Mouse (Mus musculus): ENCODE measurements at regions not wholly inside any gene's neighbourhood (a gene's known extent, or its start where the extent isn't known, plus 50 kb on each side); places are given as distances from the start of the nearest gene placed in this dataset.
A peak's percentile ranks its signal among the peaks of the same experiment; 100 is the strongest.

DNA sequence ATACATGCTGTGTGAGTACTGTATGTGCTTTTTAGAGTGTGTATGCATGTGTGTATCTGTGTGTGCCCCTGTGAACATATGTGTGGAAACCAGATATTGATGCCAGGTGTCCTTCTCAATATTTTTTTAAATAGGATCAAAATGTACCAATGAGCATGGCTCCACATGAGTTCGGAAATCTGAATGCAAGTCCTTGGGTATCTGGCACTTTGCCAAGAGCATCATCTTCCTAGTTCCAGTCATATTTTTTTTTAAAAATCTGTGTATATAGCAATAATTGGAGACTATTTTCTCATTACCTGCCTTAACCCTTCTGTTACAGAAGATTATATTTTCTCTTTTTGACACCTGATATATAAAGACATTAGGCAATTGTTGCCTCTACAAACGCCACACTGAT, 255.0 kb upstream of the BC052040 start:
- H3K4me2 ChIP-seq = no peak overlapping the region
- no peak overlapping the region for H3K27ac ChIP-seq
- ATAC-seq (ENCODE audit: insufficient number of reproducible peaks, insufficient read depth, low FRiP score, low TSS enrichment, low read depth) = no peak
- H3K9me3 ChIP-seq = no peaks in the 10 kb centered on the region
- no peak overlapping the region for H3K9ac ChIP-seq (replicated peaks)
- H3K36me3 ChIP-seq = no peaks in the 10 kb centered on the region
- H3K4me1 ChIP-seq (replicated peaks) = peaks cover 10% of the 10 kb centered on the region; the same call in 1 of the 2 replicates
- H3K27me3 ChIP-seq = peaks cover 12% of the 10 kb centered on the region
- 70% methylated on average over 2 of the region's 2 CpGs for WGBS
- no peak overlapping the region for H3K4me3 ChIP-seq (replicated peaks)

DNA sequence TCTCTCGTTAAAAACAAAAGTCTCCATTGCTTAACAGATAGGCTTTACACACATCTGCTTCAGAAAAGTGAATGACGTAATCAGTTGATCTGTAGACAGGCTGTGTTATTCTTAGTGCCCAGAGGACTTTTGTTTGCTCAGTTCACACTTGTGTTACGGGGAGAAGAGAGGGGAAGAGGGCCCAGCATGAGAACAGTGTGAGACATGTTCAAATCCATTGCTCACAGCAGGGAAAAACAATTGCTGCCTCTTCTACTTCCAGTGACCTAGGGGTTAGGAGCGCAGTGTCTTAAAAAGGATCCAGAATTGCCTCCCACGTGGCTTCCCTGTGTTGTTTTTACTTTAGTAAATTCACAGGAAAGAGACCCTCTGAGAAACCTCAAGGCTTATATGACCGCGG, 243.3 kb upstream of the BC052040 start:
- Histone ChIP-seq H3K4me3 (replicated peaks) (no peak overlapping the region), H3K27ac (no peak overlapping the region), H3K4me2 (no peak overlapping the region), H3K9me3 (no peaks in the 10 kb centered on the region), H3K9ac (replicated peaks) (no peak overlapping the region), H3K36me3 (no peaks in the 10 kb centered on the region), H3K27me3 (peaks cover 4% of the 10 kb centered on the region; the same call in 1 of the 2 replicates), H3K4me1 (replicated peaks) (no peaks in the 10 kb centered on the region)
- ATAC-seq (ENCODE audit: insufficient number of reproducible peaks, insufficient read depth, low FRiP score, low TSS enrichment, low read depth) = no peak
- WGBS = 53% methylated on average over 7 of the region's 7 CpGs

DNA sequence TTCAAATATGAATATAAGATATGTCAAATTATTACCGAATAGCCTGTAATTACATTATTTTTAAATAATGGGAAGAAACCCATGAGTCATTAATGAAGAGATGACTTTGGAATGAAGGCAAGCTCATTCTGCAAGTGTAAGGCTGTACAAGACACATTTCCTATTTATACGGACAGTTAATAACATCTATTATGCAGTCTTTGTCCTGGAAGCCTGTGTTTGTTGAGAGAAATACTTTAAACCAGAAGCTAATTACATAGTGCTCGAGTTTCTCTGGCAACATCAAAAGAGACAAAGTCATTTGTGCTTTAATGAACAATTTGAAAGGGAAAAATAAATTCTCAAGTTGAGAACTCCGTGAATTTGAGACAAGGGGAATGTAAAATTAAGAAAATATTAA, 242.5 kb upstream of the BC052040 start:
- Histone ChIP-seq H3K9ac (replicated peaks) (no peak overlapping the region), H3K4me1 (replicated peaks) (no peaks in the 10 kb centered on the region), H3K4me3 (replicated peaks) (no peak overlapping the region), H3K36me3 (no peaks in the 10 kb centered on the region), H3K4me2 (no peak overlapping the region), H3K27ac (no peak overlapping the region), H3K9me3 (no peaks in the 10 kb centered on the region), H3K27me3 (peaks cover 4% of the 10 kb centered on the region; the same call in 1 of the 2 replicates)
- no peak for ATAC-seq (ENCODE audit: insufficient number of reproducible peaks, insufficient read depth, low FRiP score, low TSS enrichment, low read depth)
- WGBS = 61% methylated on average over 4 of the region's 4 CpGs

DNA sequence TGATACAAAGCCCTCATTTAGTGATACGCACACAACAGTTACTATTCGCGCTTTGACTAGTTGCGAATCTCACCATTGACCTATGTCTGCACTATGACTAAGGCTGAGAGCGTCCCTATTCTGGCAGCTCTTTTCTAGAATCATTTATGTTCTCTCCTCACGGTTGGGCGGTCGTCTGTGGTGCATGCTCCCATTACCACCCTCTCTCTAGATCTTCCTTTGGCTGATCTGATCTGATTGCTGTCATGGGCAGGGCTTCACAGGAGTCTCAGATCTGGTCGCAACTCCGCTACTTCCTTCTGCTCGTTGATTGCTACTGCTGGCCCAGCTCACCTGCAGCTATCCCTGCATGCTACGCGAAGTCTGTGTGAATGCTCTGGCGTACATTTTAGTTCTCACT, 239.2 kb upstream of the BC052040 start:
- H3K27me3 ChIP-seq = peaks cover 4% of the 10 kb centered on the region; the same call in 1 of the 2 replicates

DNA sequence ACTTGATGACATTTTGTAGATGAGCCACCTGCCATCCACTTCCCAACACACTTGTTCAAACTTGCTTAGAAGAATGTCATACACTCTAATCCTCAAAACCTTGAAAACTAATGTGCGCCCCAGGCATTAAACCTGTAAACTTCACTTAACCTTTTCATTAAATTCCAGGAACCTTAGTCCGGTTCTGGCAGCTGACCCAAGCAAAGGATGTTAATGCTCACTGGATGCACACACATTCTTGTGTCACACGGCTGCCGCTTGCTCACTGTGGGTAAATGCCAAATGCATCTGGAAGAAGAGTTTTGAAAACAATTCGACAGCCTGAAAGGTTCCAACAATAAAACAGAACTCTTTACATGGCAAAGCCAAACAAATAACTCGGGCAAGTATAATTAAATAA, 235.0 kb upstream of the BC052040 start:
- peaks cover 4% of the 10 kb centered on the region; the same call in 1 of the 2 replicates for H3K27me3 ChIP-seq
- H3K9me3 ChIP-seq = no peaks in the 10 kb centered on the region
- no peak overlapping the region for H3K4me3 ChIP-seq (replicated peaks)
- no peak overlapping the region for H3K27ac ChIP-seq
- H3K36me3 ChIP-seq = no peaks in the 10 kb centered on the region
- no peak for ATAC-seq (ENCODE audit: insufficient number of reproducible peaks, insufficient read depth, low FRiP score, low TSS enrichment, low read depth)
- 31% methylated on average over 6 of the region's 6 CpGs for WGBS
- no peak overlapping the region for H3K4me2 ChIP-seq
- no peak overlapping the region for H3K9ac ChIP-seq (replicated peaks)
- peaks cover 15% of the 10 kb centered on the region for H3K4me1 ChIP-seq (replicated peaks)

More for the DNA sequence above, 239.2 kb upstream of the BC052040 start:
- H3K9ac ChIP-seq (replicated peaks) = no peak overlapping the region
- H3K27ac ChIP-seq = no peak overlapping the region
- 92% methylated on average over 14 of the region's 14 CpGs for WGBS
- no peaks in the 10 kb centered on the region for H3K36me3 ChIP-seq
- H3K4me3 ChIP-seq (replicated peaks) = no peak overlapping the region
- ATAC-seq (ENCODE audit: insufficient number of reproducible peaks, insufficient read depth, low FRiP score, low TSS enrichment, low read depth) = no peak
- no peaks in the 10 kb centered on the region for H3K9me3 ChIP-seq
- H3K4me2 ChIP-seq = no peak overlapping the region
- H3K4me1 ChIP-seq (replicated peaks) = peaks cover 4% of the 10 kb centered on the region; the same call in 1 of the 2 replicates

DNA sequence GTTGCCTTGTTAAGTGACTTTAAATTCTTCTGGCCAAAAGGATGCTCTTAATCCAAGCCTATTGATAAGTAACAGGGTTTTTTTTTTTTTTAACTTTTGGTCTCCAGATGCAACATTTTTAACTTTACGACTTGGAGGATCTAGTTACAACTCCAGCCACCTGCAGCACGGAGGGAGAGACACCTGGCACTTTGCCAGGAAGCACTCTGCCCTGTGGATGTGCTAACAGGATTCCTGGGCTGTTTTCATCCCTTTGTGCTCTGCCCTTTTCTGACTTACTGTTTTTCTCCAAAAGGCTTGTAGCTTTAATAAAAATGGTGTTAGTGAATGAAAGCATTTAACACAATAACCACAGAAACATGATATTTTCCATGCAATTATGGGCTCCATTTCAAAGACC, 233.3 kb upstream of the BC052040 start:
- H3K27ac ChIP-seq = 0 out of 2 replicates have a peak overlapping the region, but pooled peaks have one; percentile 54
- H3K9me3 ChIP-seq = no peaks in the 10 kb centered on the region
- WGBS = 0% methylated on average over 2 of the region's 2 CpGs
- H3K4me2 ChIP-seq = no peak overlapping the region
- no peak overlapping the region for H3K9ac ChIP-seq (replicated peaks)
- peak; percentile 82; the same call in 1 of the 2 replicates for ATAC-seq (ENCODE audit: insufficient number of reproducible peaks, insufficient read depth, low FRiP score, low TSS enrichment, low read depth)
- no peaks in the 10 kb centered on the region for H3K36me3 ChIP-seq
- H3K27me3 ChIP-seq = no peaks in the 10 kb centered on the region; the same call in 1 of the 2 replicates
- H3K4me1 ChIP-seq (replicated peaks) = peaks cover 15% of the 10 kb centered on the region
- no peak overlapping the region for H3K4me3 ChIP-seq (replicated peaks)

DNA sequence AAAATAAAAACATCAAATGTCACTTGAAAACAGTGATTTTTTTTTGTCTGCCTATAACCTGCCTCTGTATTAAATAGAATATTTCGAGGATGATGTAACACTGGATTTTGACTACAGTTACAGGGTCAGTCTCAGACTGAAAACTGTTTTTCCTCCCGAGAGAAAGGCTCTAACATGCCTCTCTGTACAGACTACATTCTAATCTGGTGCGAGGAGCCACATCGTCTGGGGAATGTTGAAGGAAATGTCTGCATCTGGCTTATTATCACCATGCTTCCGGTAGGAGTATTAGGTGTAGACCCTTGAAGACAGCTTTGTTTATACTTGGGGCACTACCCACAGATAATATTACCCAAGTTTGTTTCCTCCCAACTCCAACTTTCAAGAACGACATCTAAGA, 210.4 kb upstream of the BC052040 start:
- ATAC-seq (ENCODE audit: insufficient number of reproducible peaks, insufficient read depth, low FRiP score, low TSS enrichment, low read depth) = no peak
- H3K4me1 ChIP-seq (replicated peaks) = no peaks in the 10 kb centered on the region
- H3K4me2 ChIP-seq = no peak overlapping the region
- no peak overlapping the region for H3K27ac ChIP-seq
- 70% methylated on average over 6 of the region's 6 CpGs for WGBS
- no peaks in the 10 kb centered on the region for H3K9me3 ChIP-seq
- no peak overlapping the region for H3K4me3 ChIP-seq (replicated peaks)
- no peaks in the 10 kb centered on the region for H3K36me3 ChIP-seq
- H3K27me3 ChIP-seq = no peaks in the 10 kb centered on the region
- no peak overlapping the region for H3K9ac ChIP-seq (replicated peaks)

DNA sequence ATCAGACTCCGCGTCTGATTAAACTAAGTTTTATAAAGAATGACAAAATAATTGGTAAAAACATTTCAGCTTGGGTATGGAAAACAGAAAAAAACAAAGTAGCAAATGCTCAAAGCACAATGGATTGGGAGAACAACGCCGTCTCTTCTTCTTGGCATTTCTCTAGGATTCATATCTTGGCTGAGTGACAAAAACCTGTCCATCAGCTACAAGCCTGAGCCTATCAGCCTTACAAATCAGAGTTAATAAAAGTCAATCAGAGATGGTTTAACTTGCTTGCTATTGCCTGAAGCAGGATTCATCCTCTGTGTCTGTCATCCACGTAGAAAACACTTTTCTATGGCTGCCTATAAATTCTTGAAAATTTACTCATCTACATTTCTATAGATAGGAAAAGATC, 206.2 kb upstream of the BC052040 start:
- Histone ChIP-seq H3K27me3 (no peaks in the 10 kb centered on the region), H3K9ac (replicated peaks) (no peak overlapping the region), H3K4me3 (replicated peaks) (no peak overlapping the region), H3K9me3 (no peaks in the 10 kb centered on the region), H3K4me2 (no peak overlapping the region), H3K4me1 (replicated peaks) (no peaks in the 10 kb centered on the region), H3K36me3 (no peaks in the 10 kb centered on the region), H3K27ac (no peak overlapping the region)
- ATAC-seq (ENCODE audit: insufficient number of reproducible peaks, insufficient read depth, low FRiP score, low TSS enrichment, low read depth) = no peak
- 86% methylated on average over 5 of the region's 5 CpGs for WGBS

DNA sequence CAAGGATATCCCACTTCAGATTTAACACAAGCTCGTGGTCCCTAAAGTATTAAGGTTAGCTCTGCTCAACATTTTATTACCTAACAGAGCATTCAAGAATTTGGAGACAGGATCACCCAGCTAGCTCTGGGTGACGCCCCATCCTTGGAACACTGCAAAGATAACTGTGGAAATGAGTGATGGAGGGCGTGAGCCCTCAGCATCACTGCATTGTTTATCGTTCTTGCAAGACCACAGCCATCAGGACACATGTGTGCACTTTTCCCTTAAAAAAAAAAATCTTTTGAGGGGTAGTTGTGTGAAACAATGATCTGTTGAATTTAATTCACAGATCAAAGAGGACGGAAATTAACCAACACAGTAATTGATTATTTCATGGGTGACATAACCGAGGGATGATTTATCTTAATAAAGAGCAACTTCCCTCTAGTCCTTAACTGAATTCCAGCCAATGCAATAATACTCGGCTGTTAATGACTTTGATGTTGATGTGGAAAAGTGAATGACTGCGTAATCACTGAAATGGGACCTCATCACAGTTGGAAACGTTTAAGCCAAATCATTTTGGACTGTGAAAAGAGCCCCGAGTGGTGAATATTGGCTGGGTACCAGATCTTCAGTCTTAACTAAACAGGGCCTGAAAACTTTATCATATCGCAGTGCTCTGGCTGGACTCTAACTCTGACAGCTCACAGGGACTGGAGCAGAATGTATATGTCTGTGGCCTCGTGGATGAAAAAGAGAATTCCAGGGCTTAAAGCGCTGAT, 196.9 kb upstream of the BC052040 start:
- Histone ChIP-seq H3K9ac (replicated peaks) (no peak overlapping the region), H3K9me3 (no peaks in the 10 kb centered on the region), H3K36me3 (no peaks in the 10 kb centered on the region), H3K4me1 (replicated peaks) (peaks cover 18% of the 10 kb centered on the region), H3K27me3 (peaks cover 23% of the 10 kb centered on the region), H3K4me2 (no peak overlapping the region), H3K4me3 (replicated peaks) (no peak overlapping the region), H3K27ac (no peak overlapping the region)
- 37% methylated on average over 13 of the region's 13 CpGs for WGBS
- ATAC-seq (ENCODE audit: insufficient number of reproducible peaks, insufficient read depth, low FRiP score, low TSS enrichment, low read depth) = no peak

DNA sequence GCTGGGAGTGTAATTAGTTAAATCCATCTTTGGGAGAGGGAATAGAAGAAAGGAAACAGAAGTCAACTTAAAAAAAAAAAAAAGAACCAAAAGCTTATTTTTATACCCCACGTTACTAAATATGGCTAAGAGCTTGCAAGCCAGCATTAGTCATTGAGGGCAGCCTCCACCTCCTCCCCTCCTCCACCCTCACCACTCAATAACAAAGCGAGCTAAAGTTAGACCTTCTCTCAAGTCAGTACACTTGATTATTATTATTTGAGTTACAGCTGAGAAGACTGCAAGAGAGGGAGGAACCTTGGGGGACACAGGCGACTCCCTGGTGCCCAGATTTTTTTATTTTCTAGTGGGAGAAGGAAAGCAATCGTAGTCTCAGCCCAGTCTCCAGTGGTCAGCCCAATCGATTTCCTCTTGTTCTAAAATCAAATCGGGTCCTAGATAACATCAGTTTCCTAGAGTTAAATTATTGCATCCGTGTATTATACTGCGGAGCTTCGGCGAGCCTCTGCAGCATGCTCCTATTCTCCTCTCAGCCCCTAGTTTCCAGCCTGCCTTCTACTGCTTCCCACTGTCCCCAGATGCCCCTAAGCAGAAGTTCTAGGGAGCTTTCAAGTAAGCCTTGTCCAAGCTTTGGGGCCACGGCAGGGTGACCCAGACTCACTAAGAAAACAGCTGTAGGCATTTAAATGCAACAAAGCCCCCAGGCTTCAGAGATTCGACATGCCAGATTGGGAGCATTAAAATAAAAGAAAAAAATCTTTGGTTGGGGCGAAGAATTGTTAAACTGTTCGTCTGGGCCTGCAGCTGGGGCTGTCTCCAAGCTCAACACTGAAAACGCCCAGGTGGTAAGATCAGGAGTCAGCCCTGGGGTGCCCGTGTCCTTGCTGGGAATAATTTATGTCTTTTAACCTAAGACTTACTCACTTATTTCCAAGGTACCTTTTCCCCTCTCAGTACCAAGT, 196.0 kb upstream of the BC052040 start:
- WGBS = 26% methylated on average over 16 of the region's 16 CpGs
- ATAC-seq (ENCODE audit: insufficient number of reproducible peaks, insufficient read depth, low FRiP score, low TSS enrichment, low read depth) = no peak
- peaks cover 18% of the 10 kb centered on the region for H3K4me1 ChIP-seq (replicated peaks)
- no peak overlapping the region for H3K4me2 ChIP-seq
- H3K9ac ChIP-seq (replicated peaks) = no peak overlapping the region
- no peak overlapping the region for H3K27ac ChIP-seq
- H3K27me3 ChIP-seq = peaks cover 26% of the 10 kb centered on the region
- H3K4me3 ChIP-seq (replicated peaks) = no peak overlapping the region
- no peaks in the 10 kb centered on the region for H3K36me3 ChIP-seq
- H3K9me3 ChIP-seq = no peaks in the 10 kb centered on the region

DNA sequence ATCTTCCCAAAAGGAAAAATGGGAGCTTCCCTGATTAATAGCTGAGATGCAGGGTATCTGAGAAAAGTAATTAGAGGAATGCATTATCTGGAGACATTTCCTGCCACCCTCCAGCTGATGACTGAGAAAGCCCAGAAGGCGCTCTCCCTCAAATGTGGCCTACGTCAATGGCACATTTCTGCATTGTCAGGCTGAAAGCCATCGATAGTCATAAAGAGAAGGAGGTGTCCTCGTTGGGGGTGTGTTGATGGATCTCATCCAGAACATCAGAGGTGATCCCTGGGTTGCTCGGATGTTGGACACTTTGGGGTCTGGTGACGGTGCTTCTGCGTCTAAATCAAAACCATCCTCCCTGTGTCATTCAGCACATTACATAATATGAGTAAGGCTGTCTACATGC, 189.9 kb upstream of the BC052040 start:
- H3K9ac ChIP-seq (replicated peaks) = no peak overlapping the region
- peaks cover 40% of the 10 kb centered on the region for H3K27me3 ChIP-seq
- no peak overlapping the region for H3K4me3 ChIP-seq (replicated peaks)
- peaks cover 32% of the 10 kb centered on the region for H3K4me1 ChIP-seq (replicated peaks)
- H3K36me3 ChIP-seq = no peaks in the 10 kb centered on the region
- H3K4me2 ChIP-seq = peak overlapping the region; percentile 1; the same call in 1 of the 2 replicates
- 21% methylated on average over 7 of the region's 7 CpGs for WGBS
- H3K27ac ChIP-seq = no peak overlapping the region
- no peak for ATAC-seq (ENCODE audit: insufficient number of reproducible peaks, insufficient read depth, low FRiP score, low TSS enrichment, low read depth)
- no peaks in the 10 kb centered on the region for H3K9me3 ChIP-seq

Data from limb, embryonic 12.5 days (tissue).